Mouse (Mus musculus): ENCODE measurements at regions not wholly inside any gene's neighbourhood (a gene's known extent, or its start where the extent isn't known, plus 50 kb on each side); places are given as distances from the start of the nearest gene placed in this dataset.

DNA sequence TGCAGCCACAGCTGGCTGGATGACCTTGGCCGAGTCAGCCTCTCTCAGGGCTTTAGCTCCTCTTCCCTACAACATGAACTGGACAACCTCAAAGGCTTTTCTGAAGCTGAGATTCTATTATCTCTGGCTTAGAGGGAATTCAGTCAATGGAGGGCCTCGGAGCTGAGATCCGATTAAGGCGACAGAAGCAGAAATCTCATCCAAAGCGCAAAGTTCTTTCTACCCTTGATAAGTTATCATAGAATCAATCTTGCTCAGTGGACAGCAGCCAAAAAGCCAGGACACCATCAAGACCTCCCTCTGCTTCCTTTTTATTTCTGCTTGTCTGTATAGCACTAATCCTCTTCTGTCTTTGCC, 474.8 kb downstream of the Nedd1 start:
- no peak for ATAC-seq (ENCODE audit: insufficient number of reproducible peaks, low FRiP score, low TSS enrichment)

DNA sequence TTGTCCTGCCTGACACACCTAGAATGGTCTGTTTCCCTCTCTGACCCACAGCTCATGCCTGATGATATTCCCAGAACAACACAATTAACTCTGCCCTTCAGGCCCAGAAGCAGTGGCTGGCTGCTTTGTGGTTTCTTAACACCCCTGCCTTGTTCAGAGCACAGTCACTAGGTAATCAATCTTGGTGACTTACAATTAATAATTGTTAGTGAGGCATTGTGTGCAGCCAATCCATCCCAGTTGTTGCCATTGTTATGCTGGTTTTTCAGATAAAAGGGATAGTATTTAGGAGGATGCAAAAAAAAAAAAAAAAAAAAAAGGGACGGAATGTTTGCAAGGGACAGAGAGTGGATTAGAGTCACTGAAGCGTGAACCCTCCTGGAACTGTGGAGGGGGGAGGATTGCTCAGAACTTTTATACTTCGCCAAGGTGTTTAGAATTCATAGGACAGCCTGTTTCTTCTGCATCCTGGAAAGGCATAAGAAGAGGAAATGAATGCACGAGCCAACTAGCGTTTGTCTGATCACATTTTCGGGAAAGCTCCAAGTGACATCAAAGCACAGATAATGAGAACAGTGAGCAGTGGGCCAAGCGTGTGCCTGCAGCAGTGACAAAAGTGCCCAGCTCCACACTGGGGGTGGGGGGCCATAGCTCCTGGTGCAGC, 475.3 kb downstream of the Nedd1 start:
- ATAC-seq (ENCODE audit: insufficient number of reproducible peaks, low FRiP score, low TSS enrichment) = no peak

DNA sequence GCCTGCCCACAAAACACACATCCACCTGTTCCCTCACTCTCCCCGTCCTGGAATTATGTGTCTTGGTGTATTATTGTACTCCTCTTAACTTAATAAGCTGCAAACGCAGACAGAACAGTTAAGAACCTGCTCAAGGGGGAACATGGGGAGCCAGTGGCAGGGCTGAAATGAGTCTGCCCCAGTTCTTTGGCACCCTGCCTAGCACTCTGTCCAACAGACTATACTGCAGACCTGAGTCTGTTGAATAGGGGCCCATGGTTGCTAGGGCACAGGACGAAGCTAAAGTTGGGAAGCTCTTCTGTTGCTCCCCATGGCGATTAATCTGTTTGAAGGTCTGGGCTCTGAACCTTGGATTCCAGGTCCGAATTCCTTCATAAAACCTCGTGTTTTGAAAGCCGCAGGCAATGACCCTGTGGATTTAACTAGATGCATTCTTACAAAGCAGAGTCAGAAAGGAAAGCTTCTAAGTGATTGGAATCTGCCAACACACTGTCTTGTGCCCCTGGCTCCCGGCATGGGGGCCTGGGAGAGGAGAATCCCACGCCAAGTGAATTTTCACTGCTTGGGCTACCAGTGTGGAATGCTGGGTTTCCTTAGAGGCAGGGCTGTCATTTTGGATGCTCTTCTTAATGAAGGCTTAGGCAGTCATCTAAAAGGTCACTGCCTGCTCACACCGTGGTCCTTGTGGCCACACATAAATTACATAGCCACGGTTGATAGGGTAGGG, 479.3 kb downstream of the Nedd1 start:
- no peak; the same call in 1 of the 2 replicates for ATAC-seq (ENCODE audit: insufficient number of reproducible peaks, low FRiP score, low TSS enrichment)

DNA sequence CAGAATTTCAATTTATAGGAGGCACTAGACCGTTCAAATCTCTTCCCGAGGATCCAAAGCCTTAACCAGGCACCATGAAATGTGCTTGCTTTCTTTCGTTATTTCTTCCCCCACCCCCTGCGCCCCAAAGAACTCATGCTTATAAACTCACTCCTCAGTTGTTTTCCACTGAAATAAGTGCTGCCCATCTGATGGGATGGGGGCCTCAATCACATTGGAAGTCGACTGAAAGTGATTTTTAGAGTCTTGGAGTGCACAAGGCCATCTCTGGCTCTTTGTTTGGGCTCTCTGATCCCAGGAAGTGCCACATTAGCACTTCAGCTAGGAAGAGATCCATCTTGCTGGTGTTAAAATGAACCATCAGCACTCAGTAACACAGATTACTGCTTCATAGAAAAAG, 484.3 kb downstream of the Nedd1 start:
- no peak for ATAC-seq (ENCODE audit: insufficient number of reproducible peaks, low FRiP score, low TSS enrichment)

DNA sequence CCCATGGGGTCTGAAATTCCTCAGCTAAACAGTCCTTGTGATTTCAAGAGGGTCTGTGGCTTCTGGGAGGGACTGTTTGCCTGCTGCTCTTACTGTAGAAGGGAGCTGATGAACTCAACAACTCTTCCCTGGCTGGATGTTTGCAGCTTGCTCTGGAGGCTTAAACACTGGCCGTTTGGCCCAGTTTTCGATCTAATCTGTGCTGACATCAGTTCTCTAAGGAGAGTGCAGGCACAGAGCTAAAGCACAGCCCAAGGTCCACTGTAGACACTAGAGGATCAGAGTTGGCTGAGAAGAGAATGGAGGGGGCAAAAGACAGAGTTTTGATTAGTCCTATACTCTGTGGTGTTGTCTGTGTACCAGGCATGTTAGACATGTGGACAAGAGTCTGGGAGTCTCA, 490.1 kb downstream of the Nedd1 start:
- no peak for ATAC-seq (ENCODE audit: insufficient number of reproducible peaks, low FRiP score, low TSS enrichment)

DNA sequence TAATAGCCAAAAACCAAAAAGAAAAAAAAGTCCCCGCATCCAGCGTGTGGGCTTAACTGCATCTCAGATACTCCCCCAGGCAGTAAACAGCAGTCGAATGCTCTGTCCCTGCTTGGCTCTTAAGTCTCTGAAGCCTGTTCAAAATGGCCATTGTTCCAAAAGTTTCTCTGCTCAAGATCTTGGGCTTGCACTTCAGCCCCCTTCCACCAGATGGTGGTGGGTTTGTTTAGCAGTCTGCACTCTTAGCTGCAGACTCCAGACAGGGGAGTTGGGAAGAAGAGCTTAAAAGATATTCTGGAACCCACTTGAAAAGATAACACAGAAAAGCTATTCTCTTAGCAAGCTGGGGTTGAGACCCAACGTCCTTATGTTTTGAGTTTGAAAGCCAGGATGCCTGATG, 496.4 kb downstream of the Nedd1 start:
- ATAC-seq (ENCODE audit: insufficient number of reproducible peaks, low FRiP score, low TSS enrichment) = no peak

DNA sequence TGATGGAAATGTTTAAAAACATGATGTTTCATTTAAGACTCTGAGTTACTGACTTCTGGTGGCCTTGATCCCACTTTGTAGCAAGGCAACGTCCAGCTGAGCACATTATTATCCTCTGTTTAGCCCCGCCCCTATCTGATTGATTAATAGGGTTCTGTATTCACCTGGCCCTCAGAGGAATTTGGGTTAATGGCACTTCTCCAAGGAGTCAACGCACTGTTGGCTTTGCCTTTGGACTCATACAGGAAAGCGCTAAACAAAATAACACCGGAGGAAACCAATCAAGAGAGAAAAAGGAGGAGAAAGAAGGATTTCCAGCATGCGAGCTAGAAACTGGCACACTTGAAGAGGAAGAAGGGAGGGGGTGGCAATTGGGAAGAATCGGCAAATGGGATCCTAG, 497.1 kb downstream of the Nedd1 start:
- ATAC-seq (ENCODE audit: insufficient number of reproducible peaks, low FRiP score, low TSS enrichment) = no peak; the same call in 1 of the 2 replicates

DNA sequence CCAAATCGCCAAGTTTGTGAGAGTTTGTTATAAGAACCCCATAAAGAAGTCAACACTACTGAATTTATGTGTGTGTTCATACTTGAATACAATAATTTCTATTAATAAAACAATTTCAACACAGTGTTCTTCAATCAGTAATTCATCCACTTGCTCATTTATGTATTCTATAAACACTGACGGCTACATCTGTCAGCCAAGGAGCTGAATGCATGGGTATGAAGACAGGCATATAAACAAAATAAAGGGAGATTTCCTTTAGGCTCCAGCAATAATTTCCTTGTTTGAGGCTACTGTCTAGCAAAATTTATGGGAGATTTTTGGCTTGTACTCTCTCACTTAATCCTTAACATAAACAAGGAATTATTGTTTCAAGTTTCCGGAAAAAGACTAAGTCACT, 502.9 kb downstream of the Nedd1 start:
- no peak for ATAC-seq (ENCODE audit: insufficient number of reproducible peaks, low FRiP score, low TSS enrichment)

DNA sequence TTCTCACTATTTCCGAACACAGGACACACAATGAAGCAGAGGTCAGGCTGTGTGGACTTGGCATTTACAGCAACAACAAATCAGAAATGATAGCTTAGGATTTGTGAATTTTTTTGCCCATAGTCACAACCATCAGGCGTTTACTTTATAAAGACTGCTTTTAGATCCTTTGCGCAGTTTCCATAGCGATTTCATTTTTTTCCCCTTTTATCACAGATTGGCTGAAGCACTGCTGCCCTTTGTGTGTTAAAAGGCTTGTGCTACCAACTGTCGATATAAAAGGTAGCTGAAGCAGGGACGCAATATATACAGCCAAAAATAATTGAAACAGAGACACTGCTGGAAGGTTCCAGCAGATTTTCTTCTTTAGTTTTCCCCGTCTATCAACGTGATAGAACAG, 551.4 kb downstream of the Nedd1 start:
- no peak for ATAC-seq (ENCODE audit: insufficient number of reproducible peaks, low FRiP score, low TSS enrichment)

DNA sequence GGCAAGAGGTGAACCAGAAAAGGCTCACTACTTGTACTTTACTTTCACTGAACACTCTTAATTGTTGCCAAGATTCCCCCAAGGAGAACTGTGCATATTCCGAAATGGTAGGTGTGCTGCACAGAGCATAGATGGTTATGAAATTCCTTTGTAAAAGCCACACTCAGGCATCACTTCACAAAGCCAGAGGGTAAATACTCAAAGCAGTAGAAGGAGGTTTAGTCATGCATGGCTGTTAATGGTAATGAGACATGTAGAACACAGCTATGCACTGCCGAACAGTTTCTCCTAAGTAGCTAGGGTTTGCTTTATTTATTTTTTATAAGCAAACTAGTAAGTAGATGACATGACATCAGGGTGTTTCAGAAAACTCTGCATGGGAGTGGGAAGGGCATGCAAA, 556.2 kb downstream of the Nedd1 start:
- no peak for ATAC-seq (ENCODE audit: insufficient number of reproducible peaks, low FRiP score, low TSS enrichment)

DNA sequence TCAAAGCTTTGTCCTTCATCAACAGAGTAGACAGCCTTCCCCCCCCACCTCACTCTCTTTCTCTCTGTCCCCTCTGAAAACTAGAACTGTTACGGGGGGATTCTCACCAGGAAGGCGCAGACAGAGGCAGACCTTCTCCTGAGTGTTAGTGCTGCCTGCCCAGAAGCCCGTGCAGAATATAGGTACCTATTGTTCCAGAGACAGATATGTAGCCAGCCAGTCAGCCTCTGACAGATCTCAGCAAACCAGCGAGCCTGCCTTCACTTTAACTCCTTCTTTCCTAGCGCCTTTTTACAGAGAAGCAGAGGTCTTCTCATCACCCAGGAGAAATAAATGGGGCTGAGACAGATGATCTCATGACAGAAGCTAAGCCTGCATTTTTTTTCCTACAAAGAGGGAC, 557.2 kb downstream of the Nedd1 start:
- no peak for ATAC-seq (ENCODE audit: insufficient number of reproducible peaks, low FRiP score, low TSS enrichment)

DNA sequence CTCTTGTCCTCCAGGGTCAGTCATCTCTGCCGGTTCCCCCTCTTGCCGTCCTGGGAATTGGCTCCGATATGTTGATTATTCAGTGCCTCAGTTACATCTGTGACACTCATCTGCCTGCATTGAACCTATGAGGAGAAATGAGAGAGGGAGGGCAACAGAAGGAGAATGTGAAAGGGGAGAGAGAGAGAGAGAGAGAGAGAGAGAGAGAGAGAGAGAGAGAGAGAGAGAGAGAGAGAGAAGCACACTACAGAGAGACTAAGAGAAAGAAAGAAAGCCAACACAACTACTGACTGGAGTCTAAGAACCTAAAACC, 557.6 kb downstream of the Nedd1 start:
- no peak for ATAC-seq (ENCODE audit: insufficient number of reproducible peaks, low FRiP score, low TSS enrichment)

DNA sequence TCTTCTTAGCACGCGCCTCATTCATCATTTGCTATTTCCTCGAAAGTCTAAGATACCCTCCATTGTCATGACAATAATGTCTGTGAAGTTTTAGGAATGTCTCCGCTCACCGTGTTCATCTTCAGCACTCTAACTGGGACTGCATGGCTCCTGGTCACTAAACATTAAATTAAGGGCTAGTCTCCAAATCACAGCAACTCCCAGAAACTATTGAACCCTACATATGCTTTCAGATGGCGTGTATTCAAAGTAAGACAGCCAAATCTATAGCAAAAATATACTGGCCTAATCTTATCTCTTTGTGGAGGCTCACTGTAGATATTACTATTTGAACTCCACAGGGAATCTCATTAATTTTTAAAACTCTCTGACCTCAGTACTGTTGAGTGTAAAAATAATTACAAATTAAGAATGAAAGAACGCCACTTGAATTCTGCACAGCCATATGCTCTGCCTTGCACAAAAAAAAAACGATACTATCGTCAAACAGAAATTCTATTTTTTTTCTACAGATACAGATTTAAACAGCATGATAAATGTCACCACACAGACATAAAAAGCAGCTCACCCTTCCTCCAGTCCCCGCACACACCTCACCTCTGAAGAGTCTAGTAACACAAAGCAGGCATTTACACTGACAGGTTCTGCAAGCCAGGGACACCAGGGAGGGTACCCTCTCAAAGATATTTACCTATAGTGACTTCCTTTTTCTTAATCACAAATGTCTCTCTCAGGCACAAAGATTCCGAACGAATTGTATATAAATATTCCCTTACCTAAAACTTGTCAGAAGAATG, 558.2 kb downstream of the Nedd1 start:
- ATAC-seq (ENCODE audit: insufficient number of reproducible peaks, low FRiP score, low TSS enrichment) = no peak

DNA sequence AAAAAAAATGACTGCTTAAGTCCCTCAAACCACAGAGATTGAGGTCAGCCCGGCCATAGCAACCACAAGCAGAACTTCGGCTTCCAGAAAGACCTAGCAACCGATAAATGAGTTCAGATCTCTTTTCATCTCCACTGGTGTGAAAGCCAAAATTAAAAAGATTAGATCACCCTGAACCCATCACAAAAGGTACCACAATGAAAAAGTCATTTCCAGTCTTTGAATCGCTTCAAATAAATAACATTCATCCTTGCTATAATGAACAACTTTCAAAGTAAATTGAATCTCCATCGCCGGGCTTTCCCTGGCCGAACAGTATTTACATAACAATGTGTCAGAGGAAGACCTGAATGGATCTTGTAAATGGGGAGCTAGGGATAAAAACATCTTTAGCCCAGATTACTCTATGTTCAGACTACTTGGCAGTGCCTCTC, 559.1 kb downstream of the Nedd1 start:
- ATAC-seq (ENCODE audit: insufficient number of reproducible peaks, low FRiP score, low TSS enrichment) = no peak

DNA sequence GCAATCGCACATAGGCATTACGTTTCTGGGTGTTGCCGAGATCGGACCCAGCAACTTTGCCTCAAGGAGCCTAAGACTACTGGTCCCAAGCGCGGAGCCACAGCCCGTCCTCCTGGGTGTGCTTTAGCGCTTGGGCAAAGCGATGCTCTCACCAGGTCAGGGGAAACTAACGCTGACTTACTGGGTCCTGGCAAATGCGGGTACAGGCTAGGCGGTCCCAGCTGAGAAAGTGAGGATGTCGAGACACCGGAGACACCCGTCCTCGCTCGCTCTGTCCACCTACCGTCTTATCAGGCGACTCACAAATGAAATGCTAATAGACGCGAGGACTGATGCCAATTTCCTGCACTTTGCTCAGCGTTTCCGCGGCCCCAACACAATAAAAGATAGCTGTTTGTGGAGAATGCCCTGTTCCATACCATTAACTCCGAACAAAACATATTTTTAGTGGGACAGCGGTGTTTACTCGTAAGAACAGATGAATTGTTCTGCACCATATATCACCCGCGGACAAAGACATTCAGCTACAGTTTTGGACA, 559.7 kb downstream of the Nedd1 start:
- peak; percentile 63 for ATAC-seq (ENCODE audit: insufficient number of reproducible peaks, low FRiP score, low TSS enrichment)

DNA sequence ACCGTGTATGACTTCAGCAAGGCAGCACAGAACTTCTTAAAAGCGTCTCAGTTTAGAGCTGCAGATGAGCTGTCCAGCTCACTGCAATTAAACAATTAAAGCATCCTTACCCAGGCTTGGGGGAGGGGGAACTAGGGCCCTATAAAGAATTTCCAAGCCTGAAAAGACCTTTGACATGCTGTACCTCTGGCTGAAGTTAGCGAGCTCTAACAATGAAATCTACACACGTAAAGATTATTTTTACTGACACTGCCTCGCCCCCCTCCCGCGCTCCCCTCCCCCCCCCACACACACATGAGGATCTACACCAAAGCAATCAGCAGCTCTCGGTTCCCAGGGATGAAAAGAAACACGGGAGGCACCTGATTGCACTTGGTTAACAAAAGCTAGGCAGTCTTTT, 560.7 kb downstream of the Nedd1 start:
- ATAC-seq (ENCODE audit: insufficient number of reproducible peaks, low FRiP score, low TSS enrichment) = no peak

DNA sequence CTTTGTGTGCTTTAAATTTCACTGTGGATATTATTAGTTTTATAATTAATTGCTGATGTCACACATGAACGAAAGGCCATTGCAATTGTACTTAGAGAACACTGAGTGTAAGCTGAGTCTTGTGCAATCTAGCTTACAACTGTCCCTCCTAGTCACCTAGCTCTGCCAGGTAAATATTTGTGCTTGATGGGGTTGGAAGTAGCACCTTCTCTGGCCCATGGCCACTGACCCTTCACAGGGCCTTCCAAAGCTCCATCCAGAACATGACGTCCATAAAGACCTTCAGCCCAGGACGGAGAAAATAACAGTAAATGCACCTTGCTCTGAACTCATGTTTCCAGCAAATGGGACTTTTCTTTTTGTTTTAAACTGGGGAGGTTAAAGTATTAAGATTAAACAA, 576.0 kb downstream of the Nedd1 start:
- ATAC-seq (ENCODE audit: insufficient number of reproducible peaks, low FRiP score, low TSS enrichment) = no peak

DNA sequence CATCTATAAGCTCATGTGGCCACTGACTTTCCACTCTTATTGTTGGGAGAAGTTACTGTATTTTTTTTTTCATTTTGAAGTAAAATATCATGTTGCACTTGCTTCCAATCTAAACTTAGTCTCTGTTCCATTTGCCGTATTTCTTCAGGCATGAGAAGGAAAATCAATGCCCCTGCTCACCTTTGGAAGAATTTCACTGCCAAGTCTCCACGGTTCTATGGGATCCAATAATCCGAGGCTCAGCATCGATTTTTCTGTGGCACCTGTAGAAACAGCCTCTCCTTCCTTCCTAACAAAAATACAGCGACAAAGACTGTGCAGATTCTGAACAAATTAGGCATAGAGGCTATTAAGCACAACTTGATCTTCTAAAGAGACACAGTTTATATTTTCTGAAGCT, 586.7 kb downstream of the Nedd1 start:
- no peak for ATAC-seq (ENCODE audit: insufficient number of reproducible peaks, low FRiP score, low TSS enrichment)

DNA sequence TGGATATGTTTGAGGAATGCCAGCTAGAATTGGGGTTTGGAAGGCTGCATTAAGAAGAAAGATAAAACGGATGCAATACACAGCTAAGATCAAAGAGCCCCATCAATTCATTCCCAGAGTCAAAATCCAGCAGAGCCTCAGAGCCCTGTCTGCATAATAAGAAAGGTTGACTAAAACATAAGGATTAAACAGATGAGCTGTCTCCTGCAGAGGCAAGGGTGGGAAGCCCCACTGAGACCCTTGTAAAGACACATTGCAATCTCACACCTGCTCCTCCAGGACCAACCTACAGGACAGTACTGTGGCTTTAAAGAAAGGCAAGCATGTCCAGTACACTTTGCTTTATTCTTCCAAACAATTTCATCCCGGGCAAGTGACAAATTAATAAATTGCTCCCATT, 609.4 kb downstream of the Nedd1 start:
- no peak for ATAC-seq (ENCODE audit: insufficient number of reproducible peaks, low FRiP score, low TSS enrichment)

DNA sequence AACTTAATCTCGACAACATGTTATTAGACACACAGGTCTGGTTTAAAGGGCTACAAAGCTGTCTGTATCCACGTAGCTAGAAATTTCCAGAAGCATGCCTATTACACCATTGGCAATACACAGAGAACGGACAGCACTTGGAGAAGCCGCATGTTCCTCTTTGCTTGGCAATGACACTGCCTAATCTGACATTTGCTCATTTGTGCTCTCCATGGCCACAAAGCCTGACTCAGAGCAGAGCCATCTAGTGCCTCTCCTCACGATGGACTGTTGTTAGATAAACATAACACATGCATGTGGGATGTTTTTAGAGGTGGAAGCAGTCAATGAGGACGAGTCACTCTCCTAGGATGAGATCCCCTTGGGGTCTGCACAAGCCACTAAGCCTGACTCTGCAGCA, 615.9 kb downstream of the Nedd1 start:
- ATAC-seq (ENCODE audit: insufficient number of reproducible peaks, low FRiP score, low TSS enrichment) = no peak

DNA sequence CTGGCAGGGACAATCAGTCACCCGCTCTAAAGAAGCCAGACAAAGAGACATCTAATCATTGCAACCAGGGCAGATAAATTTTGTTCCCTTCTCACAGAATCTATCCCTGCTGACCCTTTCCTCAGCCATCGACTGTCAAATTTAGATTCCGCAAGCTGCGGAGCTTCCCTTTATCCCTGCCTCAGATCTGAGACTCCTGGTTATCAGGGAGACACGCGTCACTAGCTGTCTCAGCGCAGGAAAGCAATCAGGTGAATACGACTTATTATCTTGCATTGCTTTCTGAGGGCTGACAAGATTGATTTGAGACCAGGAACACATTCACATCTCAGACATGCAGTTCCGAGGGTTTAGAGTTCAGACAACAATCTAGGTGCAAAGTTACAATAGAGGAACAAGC, 618.3 kb downstream of the Nedd1 start:
- ATAC-seq (ENCODE audit: insufficient number of reproducible peaks, low FRiP score, low TSS enrichment) = no peak
